Mouse (Mus musculus) C2C12 (cell line): ENCODE measurements around the gene Greb1. TPM values are rescaled to one million over a fixed set of nuclear protein-coding genes. Genes with fewer than 3 reads are reported as not detected.

ENCODE experiments used
- H3K27me3 ChIP-seq: one replicate; pipeline ENCODE4 v1.6.1; 2011; ENCODE audit not compliant: control insufficient read depth, insufficient read depth, insufficient read length
- H3K36me3 ChIP-seq: one replicate; pipeline ENCODE4 v1.6.1; 2011; ENCODE audit not compliant: control insufficient read depth, insufficient read depth
- H3K4me3 ChIP-seq: one replicate; pipeline ENCODE4 v1.5.1; 2011; ENCODE audit warnings: mild to moderate bottlenecking, control low read depth; ENCODE audit not compliant: poor library complexity, insufficient read depth, severe bottlenecking
- H3K79me2 ChIP-seq: one replicate; pipeline ENCODE4 v1.6.1; 2011; ENCODE audit not compliant: control insufficient read depth, insufficient read depth
- H3K79me3 ChIP-seq: one replicate; pipeline ENCODE4 v1.6.1; 2011; ENCODE audit warnings: low read depth, control low read depth
- H3ac ChIP-seq: one replicate; pipeline ENCODE3; 2011; ENCODE audit warnings: low read depth; ENCODE audit not compliant: control insufficient read depth, insufficient read length
- CEBPB ChIP-seq: IDR thresholded peaks from one replicate; pipeline ENCODE4 v1.6.1; 2011; ENCODE audit warnings: low read depth, mild to moderate bottlenecking, control low read depth, moderate library complexity
- CTCF ChIP-seq: IDR thresholded peaks from one replicate; pipeline ENCODE4 v1.5.1; 2011; ENCODE audit not compliant: control insufficient read depth, insufficient read depth, insufficient read length
- FOSL1 ChIP-seq: IDR thresholded peaks from one replicate; pipeline ENCODE4 v1.8.0; 2011; ENCODE audit warnings: mild to moderate bottlenecking, low read length; ENCODE audit not compliant: poor library complexity, insufficient read depth, severe bottlenecking
- MAX ChIP-seq: IDR thresholded peaks from one replicate; pipeline ENCODE4 v1.6.1; 2011; ENCODE audit warnings: mild to moderate bottlenecking, control low read depth
- MYOD1 ChIP-seq: IDR thresholded peaks from one replicate; pipeline ENCODE4 v1.6.1; 2011; ENCODE audit warnings: low read depth; ENCODE audit not compliant: control insufficient read depth, insufficient read length
- MYOG ChIP-seq: IDR thresholded peaks from one replicate; pipeline ENCODE4 v1.6.1; 2011; ENCODE audit not compliant: control insufficient read depth, insufficient read length; ENCODE audit errors: extremely low read depth
- USF1 ChIP-seq: IDR thresholded peaks from one replicate; pipeline ENCODE4 v1.6.1; 2011; ENCODE audit warnings: low read depth, mild to moderate bottlenecking, control low read depth, moderate library complexity
- microRNA-seq: library from miRNA; unstranded; fragments of <30 nt; microRNA quantifications from one replicate; pipeline ENCODE4, GENCODE M21; 2019; ENCODE audit warnings: borderline microRNAs expressed
- polyA plus RNA-seq: library from polyadenylated mRNA; unstranded; fragments of >200 nt; fragmentation: generic; extraction: Trizol; gene quantifications from one replicate; pipeline ENCODE4 v1.2.1, GENCODE M21; 2012; ENCODE audit warnings: missing spikeins

Gene Greb1
- polyA plus RNA-seq, 1 experiment = 0.04 TPM

GRCm38 (mm10) chr12:16630866-16631185 lies 169.9 kb downstream of the Greb1 start:
- Histone ChIP-seq H3K4me3 (no peak overlapping the region), H3ac (no peak overlapping the region), H3K36me3 (no peaks in the 10 kb centered on the region), H3K79me2 (no peaks in the 10 kb centered on the region), H3K27me3 (peaks cover 12% of the 10 kb centered on the region), H3K79me3 (no peaks in the 10 kb centered on the region)
- TF ChIP-seq MAX (no peak), FOSL1 (no peak), MYOD1 (no peak), CTCF (no peak), CEBPB (no peak), MYOG (no peak), USF1 (no peak)

DNA sequence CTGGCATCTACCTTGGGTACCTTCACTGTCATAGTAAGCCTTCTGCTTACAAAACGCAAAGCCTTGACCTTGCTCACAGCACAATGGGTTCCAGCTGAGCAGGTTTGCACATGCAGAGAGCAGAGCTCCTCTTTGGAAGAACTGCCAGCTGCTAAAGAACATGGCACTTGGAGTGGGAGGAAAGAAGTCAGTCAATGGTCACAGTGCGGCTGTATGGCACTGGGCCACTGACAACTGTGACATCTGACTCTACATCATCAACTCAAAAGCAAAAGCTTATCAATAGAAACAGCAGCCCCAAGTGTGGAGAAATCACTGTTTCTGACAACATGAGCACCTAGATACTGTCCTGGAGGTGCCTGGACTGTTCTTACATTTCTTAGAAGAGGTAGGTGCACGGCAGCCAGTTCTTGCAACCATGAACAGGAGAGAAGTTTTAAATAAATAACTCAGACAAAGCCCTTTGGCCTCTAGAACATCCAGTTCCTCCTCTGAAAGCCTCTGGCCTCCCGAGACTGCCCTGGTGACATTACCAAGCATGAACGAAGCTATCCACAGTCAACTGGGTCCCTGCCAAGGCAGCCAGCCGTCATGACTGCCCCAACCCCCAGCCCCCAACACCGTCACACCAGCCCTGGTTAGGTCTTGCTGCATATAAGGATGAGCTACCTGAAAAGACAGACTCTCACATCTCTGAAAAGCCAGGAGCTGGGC lies 170.4 kb downstream of the Greb1 start:
- H3K27me3 ChIP-seq = peaks cover 12% of the 10 kb centered on the region
- H3K79me2 ChIP-seq = no peaks in the 10 kb centered on the region
- H3K36me3 ChIP-seq = no peaks in the 10 kb centered on the region
- H3K79me3 ChIP-seq = no peaks in the 10 kb centered on the region
- H3ac ChIP-seq = no peak overlapping the region
- H3K4me3 ChIP-seq = no peak overlapping the region
- TF ChIP-seq CTCF (no peak), CEBPB (no peak), FOSL1 (no peak), MYOD1 (no peak), MYOG (no peak), USF1 (no peak), MAX (no peak)

Small RNA genes within 50 kb of the gene (microRNA-seq; reads per million reads assigned to microRNA genes)
- gene Gm44305 = not detected

Other genes with a start within 250 kb of the Greb1 start
- gene Lpin1, start 189.9 kb downstream of the Greb1 start, polyA plus RNA-seq = 0.89 TPM
- not detected for gene Ntsr2, start 147.5 kb downstream of the Greb1 start, polyA plus RNA-seq
- gene E2f6, start 10.1 kb upstream of the Greb1 start, polyA plus RNA-seq = 19.0 TPM
- 15.9 TPM for gene Rock2, start 94.0 kb upstream of the Greb1 start, polyA plus RNA-seq
- 19.8 TPM for gene Pqlc3, start 199.5 kb upstream of the Greb1 start, polyA plus RNA-seq
- gene 2410004P03Rik, start 210.8 kb upstream of the Greb1 start, polyA plus RNA-seq = 0.02 TPM